ENCODE assay signal across 8 mouse cellular contexts in genomic region chr2:60354541-60355387, GRCm38 (mm10). TPM values are rescaled to one million over a fixed set of nuclear protein-coding genes. Genes with fewer than 3 reads are reported as not detected.
A peak's percentile ranks its signal among the peaks of the same experiment; 100 is the strongest.
DNase-seq lines count a peak whose midpoint lies in the region; ATAC-seq and TF ChIP-seq lines count a peak whose summit lies in the region.

No protein-coding gene starts in this region.

- WGBS in forebrain, embryonic 11.5 days: 58% methylated on average over 18 of the region's 18 CpGs
- WGBS in forebrain, embryonic 16.5 days: 56% methylated on average over 18 of the region's 18 CpGs

- in situ Hi-C loops in ES-E14 (cut with MboI; ENCODE audit: low sequenced_read_pairs in 2 of 2, unreplicated experiment in 2 of 2): no loop called here

- peak overlapping the region; percentile 31; the same call in 1 of the 2 replicates for H3K4me2 ChIP-seq in forebrain, embryonic 11.5 days (ENCODE audit: low read depth, low read length, severe bottlenecking)
- H3K4me2 ChIP-seq in forebrain, embryonic 16.5 days (ENCODE audit: low read length): no peak overlapping the region

- no peak overlapping the region for H3K4me3 ChIP-seq in forebrain, embryonic 11.5 days (ENCODE audit: low read depth, low read length)
- H3K4me3 ChIP-seq in forebrain, embryonic 16.5 days (replicated peaks; ENCODE audit: low read length): no peak overlapping the region
- peak overlapping the region in 1 of 2 experiments; percentile 35; a peak in 1 of 4 replicates for H3K4me3 ChIP-seq in ES-E14 (ENCODE audit: insufficient read depth in 1 of 2, low read depth in 1 of 2, low read length in 2 of 2, poor library complexity in 1 of 2, severe bottlenecking in 1 of 2)

- no peaks in the 10 kb centered on the region for H3K36me3 ChIP-seq in forebrain, embryonic 11.5 days (ENCODE audit: control insufficient read depth, insufficient read depth, low read length)
- H3K36me3 ChIP-seq in forebrain, embryonic 16.5 days (ENCODE audit: control insufficient read depth, insufficient read depth): no peaks in the 10 kb centered on the region
- H3K36me3 ChIP-seq in ES-E14 (ENCODE audit: control insufficient read depth, insufficient read depth, low read length, poor library complexity, severe bottlenecking): peaks cover 8% of the 10 kb centered on the region

- H3K4me1 ChIP-seq in forebrain, embryonic 11.5 days (replicated peaks; ENCODE audit: control insufficient read depth, insufficient read depth, low read length): no peaks in the 10 kb centered on the region
- H3K4me1 ChIP-seq in forebrain, embryonic 16.5 days (replicated peaks; ENCODE audit: control insufficient read depth, insufficient read depth, low read length): peaks cover 4% of the 10 kb centered on the region
- peaks cover 0 to 2% of the 10 kb centered on the region in 2 experiments; a peak in 2 of 4 replicates for H3K4me1 ChIP-seq in ES-E14 (ENCODE audit: control insufficient read depth in 2 of 2, insufficient read depth in 2 of 2, low read length in 2 of 2, poor library complexity in 1 of 2)

- H3K9ac ChIP-seq in forebrain, embryonic 11.5 days (ENCODE audit: low read length): no peak overlapping the region
- no peak overlapping the region for H3K9ac ChIP-seq in forebrain, embryonic 16.5 days (replicated peaks; ENCODE audit: low read depth, low read length)
- no peak overlapping the region for H3K9ac ChIP-seq in ES-E14 (ENCODE audit: insufficient read depth, low read depth, low read length, poor library complexity, severe bottlenecking)

- H3K27me3 ChIP-seq in forebrain, embryonic 11.5 days (ENCODE audit: control insufficient read depth, insufficient read depth, low read length): no peaks in the 10 kb centered on the region
- H3K27me3 ChIP-seq in forebrain, embryonic 16.5 days (replicated peaks; ENCODE audit: control insufficient read depth, insufficient read depth, low read length): no peaks in the 10 kb centered on the region

- no peak for ATAC-seq in forebrain, embryonic 11.5 days (replicated peaks; ENCODE audit: low FRiP score)
- no peak for ATAC-seq in forebrain, embryonic 16.5 days
- ATAC-seq in granulocyte monocyte progenitor cell, adult 5-6 weeks (replicated peaks; ENCODE audit: poor library complexity, severe bottlenecking): peak; percentile 75

- DNase-seq in forebrain, embryonic 11.5 days (ENCODE audit: low spot score): no peak
- peak; percentile 47 for DNase-seq in ES-E14 (ENCODE audit: low read depth, low spot score)
- DNase-seq in lung, postnatal 10 days: peak; percentile 61
- no peak for DNase-seq in spleen, adult 12 weeks (ENCODE audit: low spot score)
- no peak for DNase-seq in right cerebral cortex, postnatal 25 days
- no peak for DNase-seq in natural killer cell, adult 2 months (ENCODE audit: low spot score in 2 of 2)

- no peak overlapping the region for H3K27ac ChIP-seq in forebrain, embryonic 11.5 days (ENCODE audit: low read depth, low read length)
- no peak overlapping the region for H3K27ac ChIP-seq in forebrain, embryonic 16.5 days (ENCODE audit: low read length)
- no peak overlapping the region for H3K27ac ChIP-seq in ES-E14 (ENCODE audit: insufficient read depth, low read depth, low read length, poor library complexity, severe bottlenecking)

- H3K9me3 ChIP-seq in forebrain, embryonic 11.5 days (ENCODE audit: control insufficient read depth, low read length): no peaks in the 10 kb centered on the region
- H3K9me3 ChIP-seq in forebrain, embryonic 16.5 days (ENCODE audit: control insufficient read depth, low read length): no peaks in the 10 kb centered on the region
- H3K9me3 ChIP-seq in ES-E14 (ENCODE audit: control insufficient read depth, insufficient read depth, low read depth, low read length): no peaks in the 10 kb centered on the region

TF ChIP-seq in ES-E14, 5 proteins besides CTCF, POLR2A, EP300 and RAD21:
- TF ChIP-seq CHD2 (IDR thresholded peaks at IDR 0.05; ENCODE audit: low read depth, low read length) (no peak), ZC3H11A (IDR thresholded peaks at IDR 0.05; ENCODE audit: borderline replicate concordance, low read depth, low read length) (no peak)

RNA-seq across cellular contexts. Expression of gene Ly75, which starts 28.3 kb away (rescaled TPM):
- 1.9 and 2.5 TPM in 2 replicates for polyA plus RNA-seq in forebrain, embryonic 11.5 days (2014; fragmentation: Nextera tagmentation; extraction: Ambion mirVana)
- 1.2 and 1.5 TPM in 2 replicates for polyA plus RNA-seq in forebrain, embryonic 16.5 days (2015; fragmentation: Nextera tagmentation; extraction: Ambion mirVana)
- total RNA-seq in ES-E14 (2012; rRNA removed): 20.1 and 50.1 TPM in 2 replicates
- total RNA-seq in granulocyte monocyte progenitor cell, adult 5-6 weeks (2014; fragmentation: Nextera tagmentation): 1.1 and 1.8 TPM in 2 replicates
- 3.0 and 4.8 TPM in 2 replicates for total RNA-seq in granulocyte monocyte progenitor cell, adult 5-6 weeks (2017)

Comparison
In these comparisons a context has a peak if more than half of its experiments do, and no peak if none do; other contexts are left out.
1. DNase-seq: peak in ES-E14 (single experiment) and lung, postnatal 10 days (single experiment); none in forebrain, embryonic 11.5 days (single experiment), spleen, adult 12 weeks (single experiment), right cerebral cortex, postnatal 25 days (single experiment) and natural killer cell, adult 2 months (0 of 2).